Mouse (Mus musculus): ENCODE results near the gene Bloc1s1.

- TF ChIP-seq CTCF (conservative IDR thresholded peaks at IDR 0.05; ENCODE audit: low read length) (no peak), POU5F1 (IDR thresholded peaks at IDR 0.05; ENCODE audit: borderline replicate concordance, low read length) (no peak), NANOG (IDR thresholded peaks at IDR 0.05; ENCODE audit: borderline replicate concordance, low read length) (no peak)
Measured at GRCm38 (mm10) chr10:128972841-128973240, 49.0 kb upstream of the Bloc1s1 start.
